Mouse (Mus musculus) limb, embryonic 14.5 days (tissue): Measurements from ENCODE around the gene Tnk1. TPM values are rescaled to one million over a fixed set of nuclear protein-coding genes. Genes with fewer than 3 reads are reported as not detected.

Source experiments
- ATAC-seq: fragments of 200-750 bp; cut with Nextera tagmentation; 2 replicates; pipeline ENCODE4 v1.8.0; 2017; ENCODE audit warnings: low read depth, moderate number of reproducible peaks, moderate TSS enrichment; ENCODE audit not compliant: low FRiP score
- DNase-seq: peaks from one replicate; pipeline ENCODE4 v3.0.0-alpha.2; 2015; ENCODE audit warnings: low spot score
- H3K27ac ChIP-seq: fragments of 300-500 bp; sonication (generic); replicated peaks from 2 replicates; pipeline ENCODE4 v1.5.1; 2014; ENCODE audit warnings: low read depth, mild to moderate bottlenecking, low read length, moderate library complexity, mixed read lengths
- H3K27me3 ChIP-seq: fragments of 300-500 bp; sonication (generic); 2 replicates; pipeline ENCODE4 v1.6.1; 2014; ENCODE audit warnings: low read length, mixed read lengths; ENCODE audit not compliant: control insufficient read depth, insufficient read depth
- H3K36me3 ChIP-seq: fragments of 300-500 bp; sonication (generic); 2 replicates; pipeline ENCODE4 v1.6.1; 2014; ENCODE audit warnings: mild to moderate bottlenecking, low read length, moderate library complexity, mixed read lengths; ENCODE audit not compliant: control insufficient read depth, insufficient read depth
- H3K4me1 ChIP-seq: fragments of 300-500 bp; sonication (generic); 2 replicates; pipeline ENCODE4 v1.6.1; 2014; ENCODE audit warnings: antibody characterized with exemption, low read length, mixed read lengths; ENCODE audit not compliant: control insufficient read depth, insufficient read depth
- H3K4me2 ChIP-seq: fragments of 300-500 bp; sonication (generic); replicated peaks from 2 replicates; pipeline ENCODE4 v1.6.1; 2014; ENCODE audit warnings: low read depth, mild to moderate bottlenecking, low read length, moderate library complexity; ENCODE audit not compliant: severe bottlenecking
- H3K4me3 ChIP-seq: fragments of 300-500 bp; sonication (generic); replicated peaks from 2 replicates; pipeline ENCODE4 v1.5.1; 2014; ENCODE audit warnings: low read length
- H3K9ac ChIP-seq: fragments of 300-500 bp; sonication (generic); 2 replicates; pipeline ENCODE4 v1.6.1; 2014; ENCODE audit warnings: mild to moderate bottlenecking, low read depth, low read length, moderate library complexity; ENCODE audit not compliant: severe bottlenecking
- H3K9me3 ChIP-seq: fragments of 300-500 bp; sonication (generic); 2 replicates; pipeline ENCODE4 v1.6.1; 2016; ENCODE audit warnings: low read length; ENCODE audit not compliant: control insufficient read depth
- POLR2A ChIP-seq: fragments of 200-500 bp; IDR thresholded peaks from 2 replicates; pipeline ENCODE4 v1.8.0; 2012; ENCODE audit warnings: inconsistent platforms, mild to moderate bottlenecking, moderate library complexity, borderline replicate concordance; ENCODE audit not compliant: insufficient read depth, insufficient read length; ENCODE audit errors: extremely low read depth
- WGBS: fragments of 180-500 bp; shearing (Covaris S2); extraction: QIAGEN DNeasy Blood & Tissue Kit; methylation state at CpG from one replicate; pipeline ENCODE4 v1.1.7; 2014; 5-methylcytosine and 5-hydroxymethylcytosine counted together
- polyA plus RNA-seq, 2 experiments: library from polyadenylated mRNA; depleted of rRNA in 1 of 2; stranded (reverse) in 1 of 2; unstranded in 1 of 2; fragments of >200 nt; fragmentation: Nextera tagmentation in 1 of 2; extraction: Ambion mirVana in 1 of 2; gene quantifications; 2 replicates each; pipeline versions ENCODE4 v1.2.1 to v1.2.3; 2012 to 2014

Tnk1 gene
- polyA plus RNA-seq, 2 experiments, result 2.8 to 3.3 TPM

- Histone ChIP-seq H3K9ac (no peak overlapping the region), H3K36me3 (no peaks in the 10 kb centered on the region), H3K4me1 (no peaks in the 10 kb centered on the region), H3K9me3 (no peaks in the 10 kb centered on the region), H3K4me2 (no peak overlapping the region), H3K27me3 (no peaks in the 10 kb centered on the region), H3K27ac (no peak overlapping the region), H3K4me3 (no peak overlapping the region)
- ATAC-seq (no peak), DNase-seq (no peak)
- 71% methylated on average over 8 of the region's 8 CpGs for WGBS
- no peak for TF ChIP-seq POLR2A
These were observed 28.5 kb upstream of the Tnk1 start for GRCm38 (mm10) chr11:69886907-69887635.

- Histone ChIP-seq H3K4me2 (no peak overlapping the region), H3K4me3 (no peak overlapping the region), H3K4me1 (peaks cover 8% of the 10 kb centered on the region), H3K36me3 (no peaks in the 10 kb centered on the region), H3K27me3 (no peaks in the 10 kb centered on the region), H3K9ac (no peak overlapping the region), H3K9me3 (no peaks in the 10 kb centered on the region), H3K27ac (no peak overlapping the region)
- no peak for DNase-seq
- no peak for TF ChIP-seq POLR2A
- no peak for ATAC-seq
- 84% methylated on average over 8 of the region's 8 CpGs for WGBS
These were observed 26.1 kb upstream of the Tnk1 start for GRCm38 (mm10) chr11:69884663-69885062.

GRCm38 (mm10) chr11:69884240-69884639 is 25.7 kb upstream of the Tnk1 start:
- no peak for DNase-seq
- H3K4me2 ChIP-seq, result no peak overlapping the region
- no peak for ATAC-seq
- peaks cover 12% of the 10 kb centered on the region for H3K4me1 ChIP-seq
- H3K4me3 ChIP-seq, result no peak overlapping the region
- no peak overlapping the region for H3K9ac ChIP-seq
- no peaks in the 10 kb centered on the region for H3K9me3 ChIP-seq
- H3K27ac ChIP-seq, result no peak overlapping the region
- no peaks in the 10 kb centered on the region for H3K27me3 ChIP-seq
- no peak for TF ChIP-seq POLR2A
- H3K36me3 ChIP-seq, result no peaks in the 10 kb centered on the region
- WGBS, result 74% methylated on average over 9 of the region's 9 CpGs

GRCm38 (mm10) chr11:69883527-69884151 is 25.1 kb upstream of the Tnk1 start:
- no peak overlapping the region for H3K4me3 ChIP-seq

GRCm38 (mm10) chr11:69883066-69883465 is 24.5 kb upstream of the Tnk1 start:
- H3K27ac ChIP-seq, result no peak overlapping the region
- no peak overlapping the region for H3K9ac ChIP-seq
- H3K4me3 ChIP-seq, result no peak overlapping the region
- no peak for ATAC-seq
- H3K9me3 ChIP-seq, result no peaks in the 10 kb centered on the region
- peaks cover 19% of the 10 kb centered on the region for H3K4me1 ChIP-seq
- H3K36me3 ChIP-seq, result no peaks in the 10 kb centered on the region
- H3K4me2 ChIP-seq, result no peak overlapping the region
- DNase-seq, result no peak
- WGBS, result 54% methylated on average over 4 of the region's 4 CpGs
- no peaks in the 10 kb centered on the region for H3K27me3 ChIP-seq
- no peak for TF ChIP-seq POLR2A

More at GRCm38 (mm10) chr11:69883527-69884151, 25.1 kb upstream of the Tnk1 start:
- H3K4me2 ChIP-seq, result no peak overlapping the region
- no peak for TF ChIP-seq POLR2A
- no peaks in the 10 kb centered on the region for H3K9me3 ChIP-seq
- WGBS, result 87% methylated on average over 8 of the region's 8 CpGs
- no peak overlapping the region for H3K9ac ChIP-seq
- ATAC-seq (no peak), DNase-seq (no peak)
- no peak overlapping the region for H3K27ac ChIP-seq
- no peaks in the 10 kb centered on the region for H3K27me3 ChIP-seq
- H3K4me1 ChIP-seq, result peaks cover 18% of the 10 kb centered on the region
- H3K36me3 ChIP-seq, result no peaks in the 10 kb centered on the region
